Mouse (Mus musculus) forebrain, embryonic 10.5 days (tissue): ENCODE measurements around the gene Slc16a9. TPM values are rescaled to one million over a fixed set of nuclear protein-coding genes. Genes with fewer than 3 reads are reported as not detected.

Experiments used
- DNase-seq: peaks from one replicate; pipeline ENCODE4 v3.0.0-alpha.2; 2017; ENCODE audit warnings: low spot score; ENCODE audit errors: extremely low spot score
- H3K27ac ChIP-seq: fragments of 300-500 bp; sonication (generic); 2 replicates; pipeline ENCODE4 v1.5.1; 2016; ENCODE audit warnings: mild to moderate bottlenecking
- H3K27me3 ChIP-seq: fragments of 300-500 bp; sonication (generic); 2 replicates; pipeline ENCODE4 v1.6.1; 2016; ENCODE audit warnings: mild to moderate bottlenecking; ENCODE audit not compliant: poor library complexity, severe bottlenecking
- H3K36me3 ChIP-seq: fragments of 300-500 bp; sonication (generic); replicated peaks from 2 replicates; pipeline ENCODE4 v1.6.1; 2016; ENCODE audit warnings: mild to moderate bottlenecking, moderate library complexity
- H3K4me1 ChIP-seq: fragments of 300-500 bp; sonication (generic); 2 replicates; pipeline ENCODE4 v1.6.1; 2016
- H3K4me3 ChIP-seq: fragments of 300-500 bp; sonication (generic); 2 replicates; pipeline ENCODE4 v1.5.1; 2016; ENCODE audit warnings: mild to moderate bottlenecking, moderate library complexity
- H3K9me3 ChIP-seq: fragments of 300-500 bp; sonication (generic); 2 replicates; pipeline ENCODE4 v1.6.1; 2016; ENCODE audit warnings: mild to moderate bottlenecking, moderate library complexity
- WGBS: fragments of 180-500 bp; shearing (Covaris S2); methylation state at CpG from one replicate; pipeline ENCODE4 v1.1.7; 2016; 5-methylcytosine and 5-hydroxymethylcytosine counted together
- polyA plus RNA-seq: library from polyadenylated mRNA; unstranded; fragments of >200 nt; fragmentation: Nextera tagmentation; extraction: Ambion mirVana; gene quantifications from 2 replicates; pipeline ENCODE4 v1.2.1, GENCODE M21; 2016

Slc16a9 gene
- polyA plus RNA-seq, 1 experiment from 2014 or later = 0.29 TPM

GRCm38 (mm10) chr10:70318630-70319029, 73.7 kb downstream of the Slc16a9 start:
- 5% methylated on average over 3 of the region's 3 CpGs for WGBS
- H3K4me3 ChIP-seq = no peak overlapping the region
- H3K27ac ChIP-seq = no peak overlapping the region
- H3K9me3 ChIP-seq = no peaks in the 10 kb centered on the region
- H3K27me3 ChIP-seq = no peaks in the 10 kb centered on the region
- no peaks in the 10 kb centered on the region for H3K4me1 ChIP-seq
- H3K36me3 ChIP-seq = no peaks in the 10 kb centered on the region
- peak; percentile 38 for DNase-seq

- WGBS = 32% methylated on average over 2 of the region's 2 CpGs
- H3K4me1 ChIP-seq = peaks cover 13% of the 10 kb centered on the region
- peaks cover 5% of the 10 kb centered on the region; the same call in 1 of the 2 replicates for H3K9me3 ChIP-seq
- H3K36me3 ChIP-seq = no peaks in the 10 kb centered on the region
- no peak for DNase-seq
- H3K27me3 ChIP-seq = no peaks in the 10 kb centered on the region
- no peak overlapping the region for H3K27ac ChIP-seq
- no peak overlapping the region for H3K4me3 ChIP-seq
These were observed 80.6 kb downstream of the Slc16a9 start for GRCm38 (mm10) chr10:70325518-70325917.

GRCm38 (mm10) chr10:70327331-70327730, 82.4 kb downstream of the Slc16a9 start:
- no peak overlapping the region for H3K4me3 ChIP-seq
- peaks cover 7% of the 10 kb centered on the region; the same call in 1 of the 2 replicates for H3K9me3 ChIP-seq
- 91% methylated on average over 6 of the region's 6 CpGs for WGBS
- no peaks in the 10 kb centered on the region for H3K27me3 ChIP-seq
- no peak for DNase-seq
- no peak overlapping the region for H3K27ac ChIP-seq
- no peaks in the 10 kb centered on the region for H3K36me3 ChIP-seq
- peaks cover 13% of the 10 kb centered on the region for H3K4me1 ChIP-seq

- Histone ChIP-seq H3K27me3 (no peaks in the 10 kb centered on the region), H3K27ac (no peak overlapping the region), H3K4me1 (peaks cover 13% of the 10 kb centered on the region), H3K36me3 (no peaks in the 10 kb centered on the region), H3K9me3 (peaks cover 7% of the 10 kb centered on the region; the same call in 1 of the 2 replicates), H3K4me3 (no peak overlapping the region)
- DNase-seq = no peak
- 77% methylated on average over 9 of the region's 9 CpGs for WGBS
These were observed 83.2 kb downstream of the Slc16a9 start for GRCm38 (mm10) chr10:70328139-70328538.

Other genes starting within 250 kb of the Slc16a9 start
- gene Ccdc6, start 148.0 kb upstream of the Slc16a9 start, polyA plus RNA-seq = 16.5 and 19.8 TPM in 2 replicates
- gene Mrln, start 40.4 kb upstream of the Slc16a9 start, polyA plus RNA-seq = 1.5 TPM in 1 of 2 replicates, not detected in the other
- 7.1 and 8.4 TPM in 2 replicates for gene Fam13c, start 195.4 kb downstream of the Slc16a9 start, polyA plus RNA-seq